In genomic region chr15:100727834-100728233, GRCm38 (mm10) we compare ENCODE assay signal across 18 mouse cellular contexts. TPM values are rescaled to one million over a fixed set of nuclear protein-coding genes. Genes with fewer than 3 reads are reported as not detected.
DNase-seq lines count a peak whose midpoint lies in the region; ATAC-seq and TF ChIP-seq lines count a peak whose summit lies in the region.
"Had no signal": no experiment of that assay in that cellular context is flagged by ENCODE, and none has a peak within 500 bp of the region (broad histone marks: within the 10 kb centered on the region; RNA-seq: fewer than 3 reads in every experiment).

No protein-coding gene starts in this region.

- peak overlapping the region; percentile 52; the same call in 1 of the 2 replicates for H3K4me2 ChIP-seq in CH12.LX (ENCODE audit: insufficient read depth, low read depth, poor library complexity, severe bottlenecking)
- no peak overlapping the region; the same call in 1 of the 2 replicates for H3K4me2 ChIP-seq in intestine, embryonic 15.5 days (replicated peaks)
- H3K4me2 ChIP-seq in stomach, embryonic 15.5 days = peak overlapping the region; percentile 68; the same call in 1 of the 2 replicates
- no peak overlapping the region for H3K4me2 ChIP-seq in forebrain, postnatal 0 days (ENCODE audit: low read depth)
- H3K4me2 ChIP-seq: hindbrain, embryonic 13.5 days; midbrain, embryonic 15.5 days had no signal

- no peaks in the 10 kb centered on the region for H3K36me3 ChIP-seq in spleen, adult 2 months (ENCODE audit: control insufficient read depth, insufficient read depth, low read length)
- H3K36me3 ChIP-seq in CH12.LX (replicated peaks in 1 of 2; ENCODE audit: control insufficient read depth in 1 of 2, insufficient read depth in 1 of 2, low read length in 1 of 2) = peaks cover 13 to 53% of the 10 kb centered on the region in 2 experiments
- H3K36me3 ChIP-seq in intestine, embryonic 15.5 days = no peaks in the 10 kb centered on the region
- no peaks in the 10 kb centered on the region for H3K36me3 ChIP-seq in stomach, embryonic 15.5 days
- no peaks in the 10 kb centered on the region for H3K36me3 ChIP-seq in forebrain, postnatal 0 days (ENCODE audit: insufficient read depth)
- H3K36me3 ChIP-seq: embryonic facial prominence, embryonic 13.5 days; hindbrain, embryonic 13.5 days; midbrain, embryonic 15.5 days had no signal

- no peaks in the 10 kb centered on the region for H3K27me3 ChIP-seq in spleen, adult 2 months (ENCODE audit: control insufficient read depth, insufficient read depth, low read length)
- no peaks in the 10 kb centered on the region for H3K27me3 ChIP-seq in CH12.LX (replicated peaks)
- H3K27me3 ChIP-seq in intestine, embryonic 15.5 days (replicated peaks) = peaks cover 26% of the 10 kb centered on the region
- H3K27me3 ChIP-seq in stomach, embryonic 15.5 days (replicated peaks) = peaks cover 31% of the 10 kb centered on the region
- peaks cover 33% of the 10 kb centered on the region for H3K27me3 ChIP-seq in forebrain, postnatal 0 days (ENCODE audit: insufficient read depth, low read length)

- DNase-seq in spleen, adult 2 months (ENCODE audit: low read depth in 1 of 2, low spot score in 2 of 2) = no peak
- DNase-seq in spleen, adult 12 weeks (ENCODE audit: low spot score) = no peak
- peak; percentile 77 for DNase-seq in CH12.LX (ENCODE audit: extremely low read depth)
- no peak for DNase-seq in forebrain, postnatal 0 days
- no peak for DNase-seq in heart, adult 8-10 months (ENCODE audit: low spot score)
- DNase-seq in embryo, embryonic 9.5 days (ENCODE audit: extremely low spot score) = no peak
- DNase-seq: adrenal gland, adult 8-10 months; cerebellum, adult 18-20 months; gastrocnemius, postnatal 10 days; heart, postnatal 10 days; kidney, adult 2 months; lung, adult 2 months; retina, postnatal 1 day had no signal

- no peak; the same call in 1 of the 2 replicates for TF ChIP-seq EP300 in CH12.LX (IDR thresholded peaks at IDR 0.05; ENCODE audit: low read length)

- peaks cover 20% of the 10 kb centered on the region for H3K4me1 ChIP-seq in spleen, adult 2 months (ENCODE audit: control insufficient read depth, insufficient read depth, insufficient read length)
- peaks cover 20 to 42% of the 10 kb centered on the region in 2 experiments for H3K4me1 ChIP-seq in CH12.LX (ENCODE audit: control insufficient read depth in 1 of 2, insufficient read depth in 2 of 2)
- H3K4me1 ChIP-seq in intestine, embryonic 15.5 days (replicated peaks) = peaks cover 16% of the 10 kb centered on the region
- peaks cover 12% of the 10 kb centered on the region for H3K4me1 ChIP-seq in stomach, embryonic 15.5 days
- no peaks in the 10 kb centered on the region for H3K4me1 ChIP-seq in forebrain, postnatal 0 days (ENCODE audit: insufficient read depth)

- no peak for TF ChIP-seq CTCF in spleen, adult 2 months (IDR thresholded peaks at IDR 0.05; ENCODE audit: extremely low read depth, insufficient read depth, insufficient read length, insufficient replicate concordance)
- no peak for TF ChIP-seq CTCF in CH12.LX (conservative IDR thresholded peaks at IDR 0.05 in 1 of 2, IDR thresholded peaks at IDR 0.05 in 1 of 2; ENCODE audit: low read depth in 2 of 2, low read length in 2 of 2)
- TF ChIP-seq CTCF in forebrain, postnatal 0 days (IDR thresholded peaks at IDR 0.05; ENCODE audit: low read depth) = no peak

- TF ChIP-seq POLR2A in spleen, adult 2 months (IDR thresholded peaks at IDR 0.05; ENCODE audit: low read depth, low read length) = no peak
- TF ChIP-seq POLR2A in CH12.LX (IDR thresholded peaks at IDR 0.05; ENCODE audit: low read depth, low read length) = no peak

- peak; percentile 64; the same call in 1 of the 2 replicates for ATAC-seq in intestine, embryonic 15.5 days
- peak; percentile 64; the same call in 1 of the 2 replicates for ATAC-seq in stomach, embryonic 15.5 days (ENCODE audit: insufficient read depth, low FRiP score, low read depth)
- no peak for ATAC-seq in forebrain, postnatal 0 days
- ATAC-seq: midbrain, embryonic 15.5 days had no signal

- H3K9me3 ChIP-seq in CH12.LX (replicated peaks; ENCODE audit: low read length) = peaks cover 5% of the 10 kb centered on the region
- H3K9me3 ChIP-seq in intestine, embryonic 15.5 days = no peaks in the 10 kb centered on the region
- H3K9me3 ChIP-seq in stomach, embryonic 15.5 days = no peaks in the 10 kb centered on the region
- no peaks in the 10 kb centered on the region for H3K9me3 ChIP-seq in forebrain, postnatal 0 days (ENCODE audit: low read length)
- H3K9me3 ChIP-seq: embryonic facial prominence, embryonic 13.5 days; hindbrain, embryonic 13.5 days; midbrain, embryonic 15.5 days had no signal

- peak overlapping the region; percentile 75; the same call in 1 of the 2 replicates for H3K4me3 ChIP-seq in spleen, adult 2 months (ENCODE audit: extremely low read depth, insufficient read depth, insufficient read length)
- no peak overlapping the region for H3K4me3 ChIP-seq in CH12.LX (replicated peaks in 1 of 3; ENCODE audit: low read depth in 2 of 3, low read length in 2 of 3, poor library complexity in 1 of 3)
- no peak overlapping the region for H3K4me3 ChIP-seq in intestine, embryonic 15.5 days (replicated peaks)
- no peak overlapping the region for H3K4me3 ChIP-seq in stomach, embryonic 15.5 days (replicated peaks)
- no peak overlapping the region for H3K4me3 ChIP-seq in forebrain, postnatal 0 days (ENCODE audit: low read depth, low read length)
- H3K4me3 ChIP-seq: embryonic facial prominence, embryonic 13.5 days; midbrain, embryonic 15.5 days had no signal

- in situ Hi-C loops in CH12.LX (cut with MboI; ENCODE audit: low pct_ligation_motif_present, low pct_unique_long_range_greater_than_20kb, low sequenced_read_pairs) = no loop called here

- H3K27ac ChIP-seq in spleen, adult 2 months (ENCODE audit: insufficient read depth, low read length) = peak overlapping the region; percentile 62; the same call in 1 of the 2 replicates
- H3K27ac ChIP-seq in CH12.LX (ENCODE audit: insufficient read depth, low read depth) = no peak overlapping the region
- no peak overlapping the region for H3K27ac ChIP-seq in intestine, embryonic 15.5 days
- H3K27ac ChIP-seq in stomach, embryonic 15.5 days = no peak overlapping the region
- no peak overlapping the region for H3K27ac ChIP-seq in forebrain, postnatal 0 days (ENCODE audit: low read depth, low read length)
- H3K27ac ChIP-seq: embryonic facial prominence, embryonic 13.5 days; hindbrain, embryonic 13.5 days; midbrain, embryonic 15.5 days had no signal

- dilution Hi-C loops in CH12.LX (cut with MboI; ENCODE audit: extremely low pct_ligation_motif_present, extremely low pct_unique_long_range_greater_than_20kb, low sequenced_read_pairs) = no loop called here

- no peak for TF ChIP-seq RAD21 in CH12.LX (IDR thresholded peaks at IDR 0.05; ENCODE audit: low read depth, low read length)

- no peaks in the 10 kb centered on the region for H3K79me2 ChIP-seq in CH12.LX (replicated peaks; ENCODE audit: control insufficient read depth, extremely low read depth, insufficient read depth, poor library complexity, severe bottlenecking)

- no peak overlapping the region for H3K9ac ChIP-seq in CH12.LX (ENCODE audit: insufficient read depth, low read depth)
- H3K9ac ChIP-seq in intestine, embryonic 15.5 days = no peak overlapping the region
- H3K9ac ChIP-seq in stomach, embryonic 15.5 days = no peak overlapping the region
- no peak overlapping the region for H3K9ac ChIP-seq in forebrain, postnatal 0 days
- H3K9ac ChIP-seq: hindbrain, embryonic 13.5 days; midbrain, embryonic 15.5 days had no signal

- WGBS in spleen, adult 2 months = 63% methylated on average over 11 of the region's 11 CpGs
- WGBS in intestine, embryonic 15.5 days = 65% methylated on average over 11 of the region's 11 CpGs
- 68% methylated on average over 11 of the region's 11 CpGs for WGBS in stomach, embryonic 15.5 days
- whole genome bisulfite sequencing in forebrain, postnatal 0 days = 85% methylated on average over 11 of the region's 11 CpGs

RNA-seq across cellular contexts. Expression of gene Galnt6, which starts 1.3 kb away (rescaled TPM):
- polyA plus RNA-seq in spleen, adult 2 months (2012; rRNA removed) = 13.9 and 16.1 TPM in 2 replicates
- total RNA-seq in CH12.LX (2012; rRNA removed) (4.4 and 5.0 TPM in 2 replicates), CH12.LX (2014; rRNA removed) (0.58 and 0.62 TPM in 2 replicates)
- 2.0 TPM in 2 replicates for polyA plus RNA-seq in CH12.LX (2012; ENCODE audit: insufficient read length, low read depth)
- polyA plus RNA-seq in intestine, embryonic 15.5 days (2015; fragmentation: Nextera tagmentation; extraction: Ambion mirVana) = 4.2 and 4.3 TPM in 2 replicates
- 4.0 and 4.4 TPM in 2 replicates for polyA plus RNA-seq in stomach, embryonic 15.5 days (2015; fragmentation: Nextera tagmentation; extraction: Ambion mirVana)
- 0.77 and 1.5 TPM in 2 replicates for total RNA-seq in forebrain, postnatal 0 days (2014; rRNA removed)
- polyA plus RNA-seq in forebrain, postnatal 0 days (2015; fragmentation: Nextera tagmentation; extraction: Ambion mirVana) = 0.24 and 0.47 TPM in 2 replicates
- under 1 TPM; 0.54 to 0.86 (median 0.64) TPM for total RNA-seq in heart, adult 8-10 months (2022)

RNA-seq across cellular contexts. Expression of gene Slc4a8, which starts 33.7 kb away (rescaled TPM):
- polyA plus RNA-seq in spleen, adult 2 months (2012; rRNA removed) = 11.0 and 13.9 TPM in 2 replicates
- total RNA-seq in CH12.LX (2012; rRNA removed) (4.1 and 4.7 TPM in 2 replicates), CH12.LX (2014; rRNA removed) (5.1 and 7.0 TPM in 2 replicates)
- polyA plus RNA-seq in CH12.LX (2012; ENCODE audit: insufficient read length, low read depth) = 7.2 and 9.6 TPM in 2 replicates
- polyA plus RNA-seq in intestine, embryonic 15.5 days (2015; fragmentation: Nextera tagmentation; extraction: Ambion mirVana) = 4.4 and 5.0 TPM in 2 replicates
- 4.6 and 4.9 TPM in 2 replicates for polyA plus RNA-seq in stomach, embryonic 15.5 days (2015; fragmentation: Nextera tagmentation; extraction: Ambion mirVana)
- total RNA-seq in forebrain, postnatal 0 days (2014; rRNA removed) = 17.8 and 38.3 TPM in 2 replicates
- polyA plus RNA-seq in forebrain, postnatal 0 days (2015; fragmentation: Nextera tagmentation; extraction: Ambion mirVana) = 30.3 and 31.2 TPM in 2 replicates
- 1 to 10 TPM; 1.9 to 4.3 (median 2.8) TPM for total RNA-seq in heart, adult 8-10 months (2022)

RNA-seq across cellular contexts. Expression of gene Cela1, which starts 40.1 kb away (rescaled TPM):
- polyA plus RNA-seq in spleen, adult 2 months (2012; rRNA removed) = 5,688 and 5,726 TPM in 2 replicates
- total RNA-seq in CH12.LX (2012; rRNA removed) (4.8 and 5.1 TPM in 2 replicates), CH12.LX (2014; rRNA removed) (1.3 and 1.8 TPM in 2 replicates)
- 3.3 TPM in 2 replicates for polyA plus RNA-seq in CH12.LX (2012; ENCODE audit: insufficient read length, low read depth)
- 104 and 271 TPM in 2 replicates for polyA plus RNA-seq in intestine, embryonic 15.5 days (2015; fragmentation: Nextera tagmentation; extraction: Ambion mirVana)
- polyA plus RNA-seq in stomach, embryonic 15.5 days (2015; fragmentation: Nextera tagmentation; extraction: Ambion mirVana) = 273 and 329 TPM in 2 replicates
- total RNA-seq in forebrain, postnatal 0 days (2014; rRNA removed) = 0.62 and 5.1 TPM in 2 replicates
- polyA plus RNA-seq in forebrain, postnatal 0 days (2015; fragmentation: Nextera tagmentation; extraction: Ambion mirVana) = 0.81 and 1.2 TPM in 2 replicates
- 1 to 10 TPM; 1.1 to 2.0 (median 1.5) TPM for total RNA-seq in heart, adult 8-10 months (2022)

RNA-seq across cellular contexts. Expression of gene Bin2, which starts 58.5 kb away (rescaled TPM):
- polyA plus RNA-seq in spleen, adult 2 months (2012; rRNA removed) = 101 TPM in 2 replicates
- 60.4 and 64.8 TPM in 2 replicates for total RNA-seq in CH12.LX (2012; rRNA removed)
- 49.2 and 51.4 TPM in 2 replicates for total RNA-seq in CH12.LX (2014; rRNA removed)
- polyA plus RNA-seq in CH12.LX (2012; ENCODE audit: insufficient read length, low read depth) = 72.8 and 89.9 TPM in 2 replicates
- polyA plus RNA-seq in intestine, embryonic 15.5 days (2015; fragmentation: Nextera tagmentation; extraction: Ambion mirVana) = 6.7 and 7.2 TPM in 2 replicates
- polyA plus RNA-seq in stomach, embryonic 15.5 days (2015; fragmentation: Nextera tagmentation; extraction: Ambion mirVana) = 7.1 TPM in 2 replicates
- total RNA-seq in forebrain, postnatal 0 days (2014; rRNA removed) = 1.4 and 1.6 TPM in 2 replicates
- 0.58 and 1.4 TPM in 2 replicates for polyA plus RNA-seq in forebrain, postnatal 0 days (2015; fragmentation: Nextera tagmentation; extraction: Ambion mirVana)
- 1 to 10 TPM in 2 of 4 experiments, under 1 TPM in 2; 0.84 to 2.6 (median 1.1) TPM for total RNA-seq in heart, adult 8-10 months (2022)

Comparison
In these comparisons a context has a peak if more than half of its experiments do, and no peak if none do; other contexts are left out.
1. H3K4me2 ChIP-seq: peak in CH12.LX (single experiment) and stomach, embryonic 15.5 days (single experiment); none in intestine, embryonic 15.5 days (single experiment) and forebrain, postnatal 0 days (single experiment).
2. RNA of gene Cela1, which starts 40.1 kb away (polyA plus RNA-seq): 5,688 to 5,726 TPM in spleen, adult 2 months, 273 to 329 TPM in stomach, embryonic 15.5 days and 104 to 271 TPM in intestine, embryonic 15.5 days; 3.3 TPM in CH12.LX and 0.81 to 1.2 TPM in forebrain, postnatal 0 days; every median in the first group is over 10 times any median in the second.